Mouse (Mus musculus): ENCODE data around the gene Skint1. TPM values are rescaled to one million over a fixed set of nuclear protein-coding genes. Genes with fewer than 3 reads are reported as not detected.
"Not testable (repeated sequence)": the region's sequence is repeated elsewhere in the genome, so short reads cannot be mapped to it uniquely, and the experiment has no call there.

The Skint1 gene
- total RNA-seq (2012; rRNA removed) (not detected in 2 replicates), polyA plus RNA-seq (2012; ENCODE audit: insufficient read depth in 1 of 2, insufficient read length in 2 of 2, low read depth in 1 of 2, low replicate concordance in 2 of 2, missing spikeins in 1 of 2) (not detected)

- Histone ChIP-seq H3K4me3 (ENCODE audit: control insufficient read depth in 1 of 2, insufficient read depth in 1 of 2, low read depth in 2 of 2, low read length in 2 of 2) (no peak within 1 kb of the TSS), H3K79me2 (ENCODE audit: control insufficient read depth, insufficient read depth, low read length, poor library complexity) (no peaks in the 10 kb centered on the region), H3K9me3 (replicated peaks; ENCODE audit: insufficient read depth, low read length) (no peaks in the 10 kb centered on the region), H3K27ac (ENCODE audit: control insufficient read depth, low read depth, low read length) (no peak within 1 kb of the TSS), H3K27me3 (ENCODE audit: control insufficient read depth in 1 of 2, insufficient read depth in 2 of 2, low read length in 2 of 2) (no peaks in the 10 kb centered on the region), H3K4me1 (ENCODE audit: control insufficient read depth in 1 of 2, insufficient read depth in 2 of 2, low read length in 2 of 2) (no peaks in the 10 kb centered on the region), H3K9ac (ENCODE audit: control insufficient read depth, low read depth, low read length, poor library complexity, severe bottlenecking) (no peak within 1 kb of the TSS), H3K36me3 (ENCODE audit: control insufficient read depth in 1 of 2, insufficient read depth in 2 of 2, low read length in 2 of 2) (no peaks in the 10 kb centered on the region)
- no peak for TF ChIP-seq SMC3 (IDR thresholded peaks at IDR 0.05; ENCODE audit: low read depth, low read length)
- TF ChIP-seq ZNF384 (IDR thresholded peaks at IDR 0.05; ENCODE audit: low read depth, low read length), result no peak
- no peak for TF ChIP-seq BHLHE40 (IDR thresholded peaks at IDR 0.05; ENCODE audit: borderline replicate concordance, low read depth, low read length)
- no peak for TF ChIP-seq MYC (IDR thresholded peaks at IDR 0.05; ENCODE audit: low read depth, low read length)
- no peak for DNase-seq (ENCODE audit: low read depth, low spot score)
Observed at GRCm38 (mm10) chr4:112005969-112006368, at the start of gene Skint1. TSS of gene Skint1 (plus strand) at chr4:112006269.

GRCm38 (mm10) chr4:111961309-111961708 lies 44.8 kb upstream of the Skint1 start:
- peak; percentile 10 for DNase-seq (ENCODE audit: low read depth, low spot score)
- Histone ChIP-seq H3K4me3 (ENCODE audit: control insufficient read depth in 1 of 2, insufficient read depth in 1 of 2, low read depth in 2 of 2, low read length in 2 of 2) (no peak overlapping the region), H3K27me3 (ENCODE audit: control insufficient read depth in 1 of 2, insufficient read depth in 2 of 2, low read length in 2 of 2) (no peaks in the 10 kb centered on the region), H3K36me3 (ENCODE audit: control insufficient read depth in 1 of 2, insufficient read depth in 2 of 2, low read length in 2 of 2) (no peaks in the 10 kb centered on the region), H3K27ac (ENCODE audit: control insufficient read depth, low read depth, low read length) (no peak overlapping the region), H3K9ac (ENCODE audit: control insufficient read depth, low read depth, low read length, poor library complexity, severe bottlenecking) (no peak overlapping the region), H3K9me3 (replicated peaks; ENCODE audit: insufficient read depth, low read length) (no peaks in the 10 kb centered on the region), H3K79me2 (ENCODE audit: control insufficient read depth, insufficient read depth, low read length, poor library complexity) (no peaks in the 10 kb centered on the region), H3K4me1 (ENCODE audit: control insufficient read depth in 1 of 2, insufficient read depth in 2 of 2, low read length in 2 of 2) (no peaks in the 10 kb centered on the region)
- TF ChIP-seq TCF12 (IDR thresholded peaks at IDR 0.05; ENCODE audit: low read depth, low read length) (no peak), RCOR1 (IDR thresholded peaks at IDR 0.05; ENCODE audit: low read depth, low read length) (no peak), EP300 (IDR thresholded peaks at IDR 0.05; ENCODE audit: low read depth in 1 of 2, low read length in 2 of 2) (no peak), ZC3H11A (IDR thresholded peaks at IDR 0.05; ENCODE audit: low read depth, low read length) (no peak), MYB (IDR thresholded peaks at IDR 0.05; ENCODE audit: low read depth, low read length) (no peak), NELFE (IDR thresholded peaks at IDR 0.05; ENCODE audit: low read depth, low read length) (no peak), ELF1 (IDR thresholded peaks at IDR 0.05; ENCODE audit: low read depth, low read length) (no peak), UBTF (IDR thresholded peaks at IDR 0.05; ENCODE audit: borderline replicate concordance, insufficient read depth, low read depth, low read length) (no peak), KAT2A (conservative IDR thresholded peaks at IDR 0.05; ENCODE audit: low read depth, low read length) (no peak), NRF1 (IDR thresholded peaks at IDR 0.05; ENCODE audit: insufficient read depth, low read depth, low read length, poor library complexity, severe bottlenecking) (no peak), CHD2 (IDR thresholded peaks at IDR 0.05; ENCODE audit: low read length) (no peak), RAD21 (IDR thresholded peaks at IDR 0.05; ENCODE audit: low read depth, low read length) (peak; percentile 49), MAZ (IDR thresholded peaks at IDR 0.05; ENCODE audit: low read depth, low read length) (no peak), ETS1 (IDR thresholded peaks at IDR 0.05; ENCODE audit: low read depth, low read length) (no peak), SMC3 (IDR thresholded peaks at IDR 0.05; ENCODE audit: low read depth, low read length) (peak; percentile 64), GATA1 (IDR thresholded peaks at IDR 0.05; ENCODE audit: low read depth, low read length) (no peak), CTCF (IDR thresholded peaks at IDR 0.05 in 2 of 3, conservative IDR thresholded peaks at IDR 0.05 in 1 of 3; ENCODE audit: control insufficient read depth in 1 of 3, insufficient read depth in 1 of 3, low read depth in 2 of 3, low read length in 3 of 3, poor library complexity in 1 of 3, severe bottlenecking in 1 of 3) (peak in 2 of 3 experiments; percentile 17 to 54; a peak in 2 of 6 replicates), JUND (IDR thresholded peaks at IDR 0.05; ENCODE audit: low read depth, low read length) (no peak), ZMIZ1 (IDR thresholded peaks at IDR 0.05; ENCODE audit: low read depth, low read length) (no peak), ZNF384 (IDR thresholded peaks at IDR 0.05; ENCODE audit: low read depth, low read length) (no peak), POLR2A (IDR thresholded peaks at IDR 0.05; ENCODE audit: control insufficient read depth in 1 of 2, insufficient read depth in 1 of 2, low read depth in 1 of 2, low read length in 2 of 2, poor library complexity in 1 of 2) (no peak), E2F4 (IDR thresholded peaks at IDR 0.05; ENCODE audit: borderline replicate concordance, low read depth, low read length) (no peak), POLR2AphosphoS2 (IDR thresholded peaks at IDR 0.05; ENCODE audit: low read length) (no peak)

GRCm38 (mm10) chr4:111963241-111963640 lies 42.8 kb upstream of the Skint1 start:
- H3K9me3 ChIP-seq (replicated peaks; ENCODE audit: insufficient read depth, low read length), result not testable (repeated sequence)

More at GRCm38 (mm10) chr4:111963241-111963640, 42.8 kb upstream of the Skint1 start:
- not testable (repeated sequence) for H3K4me3 ChIP-seq (ENCODE audit: control insufficient read depth in 1 of 2, insufficient read depth in 1 of 2, low read depth in 2 of 2, low read length in 2 of 2); H3K27ac ChIP-seq (ENCODE audit: control insufficient read depth, low read depth, low read length); H3K36me3 ChIP-seq (ENCODE audit: control insufficient read depth in 1 of 2, insufficient read depth in 2 of 2, low read length in 2 of 2); H3K79me2 ChIP-seq (ENCODE audit: control insufficient read depth, insufficient read depth, low read length, poor library complexity); H3K27me3 ChIP-seq (ENCODE audit: control insufficient read depth in 1 of 2, insufficient read depth in 2 of 2, low read length in 2 of 2); DNase-seq (ENCODE audit: low read depth, low spot score); H3K4me1 ChIP-seq (ENCODE audit: control insufficient read depth in 1 of 2, insufficient read depth in 2 of 2, low read length in 2 of 2); H3K9ac ChIP-seq (ENCODE audit: control insufficient read depth, low read depth, low read length, poor library complexity, severe bottlenecking)
